Mouse (Mus musculus): ENCODE measurements around the gene Mical2. TPM values are rescaled to one million over a fixed set of nuclear protein-coding genes. Genes with fewer than 3 reads are reported as not detected.
A peak's percentile ranks its signal among the peaks of the same experiment; 100 is the strongest.

The Mical2 gene
- 10 to 100 TPM in 1 of 2 experiments, 1 to 10 TPM in 1; 9.1 to 17.9 TPM for total RNA-seq (2021)
- long read RNA-seq, experiment 1, full-length matches to known transcripts, result 2 of 9 reads
- long read RNA-seq, experiment 1, partial matches to known transcripts, result 2 of 9 reads
- long read RNA-seq, experiment 1, other reads (novel, unspliced or antisense), result 5 of 9 reads
- long read RNA-seq, experiment 2, partial matches to known transcripts, result 0 of 3 reads
- long read RNA-seq, experiment 2, other reads (novel, unspliced or antisense), result 3 of 3 reads

DNA sequence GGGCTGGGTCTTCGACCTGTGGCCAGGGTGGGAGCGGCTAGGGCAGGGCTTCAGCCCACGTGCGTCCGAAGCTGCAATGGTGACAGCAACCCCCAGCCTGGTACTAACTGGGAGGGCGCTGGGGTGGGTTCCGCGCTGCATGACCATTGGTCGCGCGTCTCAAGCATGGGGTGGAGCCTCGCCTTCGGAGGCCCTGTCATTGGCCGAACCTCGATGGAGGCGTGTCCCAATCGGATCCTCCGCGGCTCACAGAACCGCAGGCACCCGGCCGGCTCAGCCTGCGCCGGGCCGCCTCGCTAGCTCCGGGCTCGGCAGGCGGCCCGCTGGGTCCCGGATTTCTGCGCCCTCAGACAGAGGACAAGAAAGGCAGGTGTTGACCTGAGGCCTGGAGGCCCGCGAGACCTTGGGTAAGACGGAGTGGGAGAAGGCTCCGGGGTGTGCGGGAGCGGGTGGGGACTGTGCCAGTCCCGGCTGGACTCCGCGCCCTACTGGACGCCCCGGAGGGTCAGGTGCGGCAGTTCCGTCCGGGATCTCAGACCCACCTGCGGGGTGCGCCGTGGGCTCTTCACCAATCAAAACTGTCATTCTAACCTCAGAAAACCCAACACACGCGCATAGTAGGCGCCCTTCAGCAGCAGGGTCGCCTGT lies at the start of gene Mical2:
Mical2 (plus strand) TSS at position 242 of the 648 bp plus-strand sequence.
- DNase-seq (ENCODE audit: low spot score in 2 of 2), result peak; percentile 81

DNA sequence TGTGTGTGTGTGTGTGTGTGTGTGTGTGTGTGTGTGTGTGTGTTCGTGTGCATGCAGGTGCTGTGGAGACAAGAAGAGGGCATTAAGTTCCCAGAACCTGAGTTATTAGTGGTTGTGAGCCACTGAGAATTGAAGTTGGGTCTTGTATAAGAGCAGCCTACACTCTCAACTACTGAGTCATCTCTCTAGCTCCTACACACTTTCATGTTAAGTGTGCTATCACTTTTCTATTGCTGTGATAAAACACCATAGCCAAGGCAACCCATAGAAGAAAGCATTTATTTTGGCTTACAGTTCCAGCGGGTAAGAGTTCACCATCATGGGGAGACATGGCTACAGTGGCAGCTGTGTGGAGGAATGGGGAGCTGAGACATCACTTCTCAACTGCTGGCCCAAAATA lies 49.0 kb upstream of the Mical2 start:
- DNase-seq (ENCODE audit: low spot score in 2 of 2), result no peak

DNA sequence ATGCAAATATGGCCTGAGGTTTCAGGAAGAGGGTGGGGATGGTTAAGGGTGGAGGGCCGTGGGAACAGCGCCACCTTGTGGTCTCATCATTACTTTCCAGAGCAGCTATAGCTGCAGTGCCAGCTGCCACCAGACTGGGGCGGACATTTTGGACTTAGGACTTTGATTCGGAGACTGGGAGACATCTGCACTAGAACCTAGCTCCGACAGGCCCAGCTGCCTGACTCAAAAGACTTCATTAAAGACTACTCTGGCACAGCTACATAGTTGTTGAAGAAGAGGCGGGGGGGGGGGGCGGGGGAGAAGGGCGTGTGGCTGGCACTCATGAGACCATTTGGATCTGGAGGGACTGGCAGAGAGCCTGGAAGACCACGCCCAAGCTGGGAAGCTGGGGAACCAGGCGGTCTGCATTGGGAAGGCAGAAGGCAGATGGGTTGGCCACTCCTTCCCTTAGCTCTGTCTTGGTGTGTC lies 45.4 kb upstream of the Mical2 start:
- DNase-seq (ENCODE audit: low spot score in 2 of 2), result peak; percentile 79 to 82

DNA sequence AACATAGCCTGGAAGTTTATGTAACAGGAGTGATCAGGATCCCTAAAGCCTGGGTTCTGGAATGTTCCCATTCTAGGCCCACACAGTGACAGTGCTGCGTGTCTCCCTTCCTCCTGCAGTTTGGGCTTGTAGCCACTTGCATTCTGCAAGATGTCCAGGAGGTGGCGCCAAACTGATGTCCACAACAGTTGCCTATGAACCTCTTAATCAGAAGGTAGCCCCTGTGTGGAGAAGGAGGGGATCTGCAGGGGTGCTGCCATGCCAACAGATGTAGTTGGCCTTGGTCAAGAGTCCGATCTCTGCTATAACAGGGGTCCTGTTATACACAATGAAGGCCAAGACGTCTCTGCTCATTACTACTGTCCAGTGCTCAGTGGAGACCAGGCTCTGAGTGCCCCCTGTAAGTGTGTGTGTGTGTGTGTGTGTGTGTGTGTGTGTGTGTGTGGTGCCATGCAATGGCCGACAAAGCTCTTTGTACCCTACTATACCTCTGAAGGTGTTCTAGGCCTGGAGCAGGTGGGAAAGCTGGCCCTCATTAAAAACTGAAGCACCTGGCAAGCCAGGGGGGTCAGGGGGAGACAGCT lies 42.3 kb upstream of the Mical2 start:
- DNase-seq (ENCODE audit: low spot score in 2 of 2), result peak; percentile 90

DNA sequence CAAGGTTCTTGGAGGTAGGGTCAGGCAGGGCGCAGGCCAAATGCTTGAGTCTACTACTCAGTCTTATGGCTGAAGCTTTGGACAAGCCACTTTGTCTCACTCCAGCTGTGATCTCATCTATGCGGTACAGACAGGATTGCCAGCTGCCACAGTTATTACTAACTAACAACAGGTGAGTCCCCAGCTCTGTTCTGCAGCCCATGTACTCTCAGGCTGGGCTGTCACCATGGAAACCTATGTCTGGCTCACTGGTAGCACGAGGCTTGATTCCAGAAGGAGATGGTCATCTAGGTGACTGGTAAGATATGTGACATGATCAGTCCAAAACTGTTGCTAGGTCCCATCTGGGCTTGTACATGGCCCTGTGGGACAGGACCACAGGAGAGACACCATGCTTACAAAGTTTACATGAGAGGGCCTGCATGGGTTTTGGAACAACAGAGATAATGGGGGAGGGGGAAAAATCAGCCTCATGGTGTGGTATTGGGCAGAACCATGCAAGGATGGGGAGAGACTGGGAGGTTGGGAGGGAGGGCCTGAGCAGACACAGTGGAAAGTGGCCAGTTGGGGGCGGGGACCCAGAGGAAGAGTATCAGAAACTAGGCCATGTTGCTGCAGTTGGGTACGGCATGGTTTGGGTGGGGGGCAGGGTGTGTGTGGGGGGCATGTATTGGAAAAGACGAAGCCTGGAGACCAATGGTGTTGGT lies 41.0 kb upstream of the Mical2 start:
- DNase-seq (ENCODE audit: low spot score in 2 of 2), result no peak

DNA sequence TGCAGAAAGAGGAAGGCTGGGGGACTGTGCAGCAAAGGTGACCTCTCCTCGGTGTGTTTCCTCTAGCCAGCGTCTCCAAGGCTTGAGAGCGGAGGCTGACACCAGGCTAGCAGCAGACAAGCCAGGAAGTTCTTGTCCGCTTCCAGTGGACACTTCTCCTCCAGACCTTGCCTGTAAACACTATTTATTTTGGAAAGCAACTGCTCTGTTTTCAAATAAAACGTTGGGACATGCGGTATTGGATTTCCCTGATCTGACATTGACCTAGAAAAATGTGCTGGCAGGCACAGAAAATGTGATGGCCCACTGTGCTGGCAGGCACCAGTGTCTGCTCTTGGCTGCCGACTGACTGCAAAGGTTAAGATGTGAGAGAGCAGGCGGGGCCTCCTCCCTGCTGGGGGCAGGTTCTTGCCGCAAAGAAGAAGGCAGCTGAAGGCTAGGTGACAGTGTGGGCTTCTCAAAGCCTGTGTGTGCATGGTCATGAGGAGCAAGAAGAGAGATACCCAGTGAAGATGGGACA lies 40.4 kb upstream of the Mical2 start:
- DNase-seq (ENCODE audit: low spot score in 2 of 2), result no peak

DNA sequence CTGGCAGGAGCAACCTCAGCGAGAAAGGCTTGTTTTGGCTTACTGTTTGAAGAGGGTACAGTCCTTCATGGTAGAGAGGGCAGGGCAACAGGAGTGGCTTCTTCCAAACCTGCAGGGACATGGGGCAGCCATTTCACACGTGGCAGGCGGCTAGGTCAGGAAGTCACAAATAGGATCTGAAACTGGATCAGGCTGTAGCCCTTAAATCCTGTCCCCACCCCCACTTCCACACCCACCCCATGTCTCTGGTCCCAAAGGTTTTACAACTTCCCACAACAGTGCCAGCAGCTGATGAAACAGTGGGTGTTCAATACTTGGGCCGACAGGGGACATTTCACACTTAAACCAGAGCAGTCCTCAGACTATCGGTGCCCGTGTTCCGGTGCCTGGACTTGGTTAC lies 38.8 kb upstream of the Mical2 start:
- no peak for DNase-seq (ENCODE audit: low spot score in 2 of 2)

DNA sequence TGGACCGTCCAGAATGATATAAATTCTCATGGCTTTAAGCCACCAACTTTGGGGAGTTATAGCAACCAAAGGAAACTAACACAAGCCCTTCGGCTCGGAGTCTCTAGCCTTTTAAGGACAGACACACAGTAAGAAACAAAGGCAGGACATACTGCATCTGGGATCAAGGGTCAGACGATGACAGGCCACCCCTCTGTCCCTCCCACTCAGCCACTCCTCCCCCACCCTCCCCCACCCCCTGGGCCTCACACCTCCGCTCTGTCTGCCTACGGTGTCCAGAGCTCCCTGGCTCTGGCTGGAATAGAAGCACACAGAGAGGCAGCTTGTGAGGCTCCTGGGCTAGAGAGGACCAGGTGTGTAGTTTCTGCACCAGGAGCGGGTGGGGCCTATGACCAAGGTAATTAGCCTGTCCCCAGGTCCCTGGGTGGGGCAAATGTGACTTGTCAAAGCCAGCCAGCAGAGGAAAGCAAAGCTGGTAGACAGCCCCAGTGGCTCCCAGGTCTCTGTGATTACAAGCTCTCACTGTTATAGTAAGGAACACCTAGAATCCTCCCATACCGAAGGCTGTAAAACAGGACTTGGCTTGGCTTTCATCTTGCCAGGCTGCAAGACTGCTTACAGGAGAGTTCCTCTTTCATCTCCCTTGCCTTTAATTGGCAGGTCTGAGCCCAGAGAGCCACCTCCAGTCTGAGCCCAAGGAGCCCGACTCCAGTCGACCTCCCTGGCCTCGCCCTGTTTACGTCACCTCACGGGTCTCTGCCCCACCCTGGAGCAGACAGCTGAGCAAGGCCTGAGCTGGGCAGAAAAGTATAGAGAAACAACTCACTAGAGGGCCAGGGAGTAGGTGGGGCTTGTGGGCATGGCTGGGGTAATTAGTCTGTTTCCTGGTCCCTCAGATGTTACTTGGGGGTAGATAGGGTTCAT lies 37.9 kb upstream of the Mical2 start:
- DNase-seq (ENCODE audit: low spot score in 2 of 2), result no peak

DNA sequence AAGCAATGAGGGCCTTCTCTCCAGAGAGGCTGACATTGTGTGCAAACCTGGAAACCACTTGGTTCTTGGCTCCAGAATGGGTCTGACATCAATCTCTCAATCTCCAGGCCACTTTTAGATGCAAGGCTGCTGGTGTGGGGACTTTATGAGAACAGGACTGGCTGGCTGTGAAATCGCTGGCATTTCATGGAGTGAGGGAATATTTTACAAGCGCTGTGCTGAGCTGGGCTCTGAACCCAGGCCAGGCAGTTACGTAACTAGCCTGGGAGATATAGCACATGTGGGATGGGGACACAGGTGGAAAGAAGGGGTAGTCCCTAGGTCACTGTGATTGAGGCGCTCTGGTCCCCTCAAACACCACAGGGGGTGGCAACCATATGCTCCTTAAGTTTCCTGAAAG lies 33.4 kb upstream of the Mical2 start:
- no peak for DNase-seq (ENCODE audit: low spot score in 2 of 2)

DNA sequence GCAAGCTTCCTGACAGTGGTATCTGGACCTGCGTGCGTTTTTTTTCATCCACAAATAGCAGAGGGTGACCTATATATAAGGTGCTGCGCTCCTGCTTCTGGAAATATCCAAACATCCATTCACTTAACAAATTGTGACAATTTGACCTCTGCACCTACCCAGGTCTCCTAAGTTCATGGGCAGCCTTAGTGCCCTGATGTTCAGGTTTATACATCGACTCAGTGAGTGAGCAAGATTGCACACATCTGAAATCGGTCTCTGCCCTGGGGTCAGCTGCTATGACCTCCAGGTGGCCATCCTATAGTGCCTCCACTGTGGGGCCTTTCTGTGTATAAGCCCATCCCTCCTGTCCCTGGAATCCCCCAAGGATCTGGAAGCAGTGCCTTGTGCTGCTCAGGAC lies 32.9 kb upstream of the Mical2 start:
- no peak for DNase-seq (ENCODE audit: low spot score in 2 of 2)

DNA sequence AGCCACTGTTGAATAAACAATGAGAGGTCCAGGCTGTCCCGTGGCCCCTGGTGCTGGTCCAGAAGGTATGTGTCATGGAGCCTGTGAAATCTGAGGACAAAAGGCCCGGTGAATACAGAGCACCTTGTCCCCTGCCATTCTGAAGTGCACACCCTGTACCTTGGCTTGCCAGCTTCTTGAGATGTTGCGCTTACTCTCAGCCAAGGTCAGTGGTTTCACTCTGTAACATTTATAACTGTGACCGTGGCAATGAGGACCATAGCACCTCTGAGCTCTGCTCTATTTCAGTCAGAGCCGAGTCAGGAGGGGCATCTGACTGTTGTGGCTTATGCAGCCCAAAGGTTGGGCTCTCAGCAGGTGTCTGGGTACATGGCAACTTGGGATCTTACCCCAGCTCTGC lies 31.4 kb upstream of the Mical2 start:
- DNase-seq (ENCODE audit: low spot score in 2 of 2), result no peak

DNA sequence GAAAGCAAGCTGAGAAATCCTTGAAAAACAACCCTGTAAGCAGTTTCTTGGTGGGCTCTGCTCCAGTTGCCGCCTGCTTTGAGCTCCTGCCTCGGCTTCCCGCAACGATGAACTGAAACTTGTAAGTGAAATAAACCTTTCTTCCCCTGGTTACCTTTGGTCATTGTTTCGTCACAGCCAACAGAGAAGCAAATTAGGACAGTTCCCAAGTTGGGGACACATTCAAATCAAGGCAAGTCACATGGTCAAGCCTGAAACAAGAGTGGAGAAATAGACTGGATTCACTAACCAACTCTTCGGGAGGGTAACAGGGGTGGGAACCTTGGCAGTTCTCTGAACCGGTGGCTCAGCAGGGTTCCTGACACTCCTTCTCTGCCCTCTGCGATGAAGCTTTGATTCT lies 28.2 kb upstream of the Mical2 start:
- DNase-seq (ENCODE audit: low spot score in 2 of 2), result no peak

DNA sequence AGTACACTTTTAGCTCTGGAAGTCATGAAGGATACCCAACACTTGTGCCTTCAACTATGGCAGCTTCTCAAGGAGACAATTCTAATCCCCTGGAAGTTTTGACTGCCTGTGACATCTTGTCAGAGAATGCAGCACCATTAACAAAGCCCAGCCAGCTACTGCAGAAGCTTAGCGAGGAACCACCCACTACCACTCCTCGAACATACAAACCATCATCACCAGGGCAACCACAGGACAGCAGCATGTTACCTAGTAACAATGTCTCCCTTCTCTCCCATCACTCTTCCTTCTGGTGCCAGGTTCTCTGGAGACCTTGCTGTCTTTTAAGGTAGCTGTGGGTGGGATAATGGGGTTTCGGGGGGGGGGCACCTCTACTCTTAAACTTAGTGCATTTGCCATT lies 26.3 kb upstream of the Mical2 start:
- no peak for DNase-seq (ENCODE audit: low spot score in 2 of 2)

DNA sequence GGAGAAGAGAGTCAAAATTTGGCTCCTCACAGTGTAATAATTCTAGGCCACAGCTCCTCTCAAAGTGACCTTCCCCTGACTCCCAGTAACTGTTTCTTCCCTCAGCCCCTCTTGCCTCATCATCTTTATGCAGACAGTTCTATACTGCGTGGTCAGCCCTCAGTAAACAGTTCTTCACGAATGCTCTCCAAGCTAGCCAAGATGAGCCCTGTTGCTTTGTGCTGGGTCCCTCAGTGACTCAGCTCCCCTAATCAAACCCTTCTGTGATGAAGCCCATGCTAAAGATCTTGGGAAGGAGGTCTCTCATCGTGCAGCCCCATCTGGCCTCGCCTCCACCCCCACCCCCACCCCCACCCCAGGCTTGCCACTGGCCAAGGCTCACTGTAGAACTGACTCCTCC lies 24.9 kb upstream of the Mical2 start:
- DNase-seq (ENCODE audit: low spot score in 2 of 2), result no peak

DNA sequence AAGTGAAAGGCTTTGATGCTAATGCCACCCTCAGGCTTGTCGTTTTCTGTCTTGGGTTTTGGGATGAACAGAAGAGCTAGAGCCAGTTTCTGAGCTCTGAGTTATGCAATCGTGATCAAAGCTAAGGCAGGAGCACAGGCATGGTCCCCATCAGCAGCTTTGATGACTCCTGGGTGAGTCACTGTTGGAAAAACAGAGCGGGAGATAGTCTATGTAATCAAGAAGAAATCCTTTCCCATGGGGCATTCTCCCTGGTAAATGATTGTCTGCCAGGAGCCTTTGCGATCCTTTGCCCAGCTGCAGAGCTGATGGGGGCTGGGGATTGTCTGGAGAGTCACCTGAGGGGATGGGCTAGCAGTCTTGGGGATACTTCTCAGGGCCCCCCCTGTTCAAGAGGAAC lies 23.5 kb upstream of the Mical2 start:
- no peak for DNase-seq (ENCODE audit: low spot score in 2 of 2)

DNA sequence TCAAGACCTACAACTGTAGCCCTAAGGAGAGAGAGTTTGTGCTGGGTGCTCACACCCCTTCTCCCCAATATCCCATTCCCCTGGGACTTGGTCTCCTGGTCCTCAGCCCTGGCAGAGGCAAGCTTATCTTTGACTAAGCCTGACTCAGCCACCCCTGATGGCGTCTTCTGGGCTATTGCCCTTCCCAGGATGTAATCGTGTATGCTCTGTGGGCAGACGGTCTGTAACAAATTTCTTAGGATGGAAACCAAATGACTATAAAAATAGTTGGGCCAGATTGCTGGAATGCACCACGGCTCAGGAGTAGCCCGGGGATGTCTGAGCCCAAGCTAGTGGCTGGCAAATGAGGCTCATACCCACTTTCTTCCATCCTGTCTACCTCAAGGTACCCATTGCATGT lies 22.8 kb upstream of the Mical2 start:
- DNase-seq (ENCODE audit: low spot score in 2 of 2), result no peak

DNA sequence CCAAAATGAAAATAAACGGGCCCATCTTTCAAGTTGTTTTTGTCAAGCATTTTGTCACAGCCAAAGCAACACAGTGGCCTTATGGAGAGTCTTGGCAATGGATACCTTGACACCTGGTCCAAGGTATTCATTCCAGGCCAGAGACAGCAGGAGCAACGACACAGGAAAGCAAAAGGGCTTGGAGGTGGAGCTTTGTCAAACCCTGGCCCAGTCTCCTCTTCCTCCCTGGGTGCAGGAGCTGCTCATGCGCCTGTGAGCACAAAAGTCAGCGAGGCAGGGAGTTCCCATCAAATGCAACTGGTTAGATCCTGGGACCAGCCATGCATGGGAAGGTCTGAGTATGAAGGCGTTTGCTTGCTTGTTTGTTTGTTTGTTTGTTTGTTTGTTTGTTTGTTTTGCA lies 21.7 kb upstream of the Mical2 start:
- no peak for DNase-seq (ENCODE audit: low spot score in 2 of 2)

DNA sequence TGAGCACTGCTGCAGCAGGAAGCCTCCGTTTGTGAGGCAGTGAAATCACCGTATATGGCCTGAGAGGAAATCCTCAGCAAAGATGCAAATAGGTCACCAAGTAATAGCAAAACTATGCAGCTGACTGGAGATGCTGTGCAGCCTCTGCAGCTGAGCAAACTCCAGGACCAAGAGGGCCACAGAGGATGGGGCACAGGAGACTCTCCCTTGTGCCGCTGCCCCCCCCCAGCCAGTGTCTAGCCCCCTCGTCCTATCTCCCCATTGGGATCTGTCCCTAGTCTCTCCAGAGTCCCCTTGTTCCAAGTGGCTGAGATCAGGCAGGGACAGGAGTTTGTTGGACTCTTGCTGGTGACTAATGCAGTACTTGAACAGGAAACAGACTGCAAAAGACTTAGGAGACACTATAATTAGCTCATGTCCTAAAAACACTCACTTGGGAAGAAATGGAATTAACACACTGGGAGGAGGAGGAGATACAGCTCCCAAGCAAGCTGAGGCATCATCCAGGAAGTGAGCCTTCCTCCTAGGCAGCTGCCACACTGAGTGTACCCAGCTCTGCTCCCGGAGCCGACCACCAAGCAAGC lies 21.2 kb upstream of the Mical2 start:
- DNase-seq (ENCODE audit: low spot score in 2 of 2), result no peak

DNA sequence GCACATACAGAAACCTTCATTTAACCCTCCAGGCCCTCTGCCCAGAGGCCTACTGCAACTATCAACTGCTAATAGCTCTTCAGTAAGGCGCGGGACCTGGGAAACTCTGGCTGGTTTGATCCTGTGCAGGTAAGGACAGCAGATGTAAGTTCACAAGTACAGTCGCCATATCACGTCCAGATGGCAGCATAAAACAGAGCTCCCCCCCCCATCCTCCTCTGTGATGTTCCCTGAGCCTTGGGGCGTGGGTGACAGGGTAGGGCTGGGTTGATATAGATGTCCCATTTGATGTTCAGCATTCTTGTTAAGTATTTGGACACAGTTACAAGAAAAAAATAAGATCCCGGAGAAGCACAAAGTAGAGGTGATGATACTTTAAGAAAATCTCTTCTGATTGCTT lies 20.1 kb upstream of the Mical2 start:
- DNase-seq (ENCODE audit: low spot score in 2 of 2), result no peak

DNA sequence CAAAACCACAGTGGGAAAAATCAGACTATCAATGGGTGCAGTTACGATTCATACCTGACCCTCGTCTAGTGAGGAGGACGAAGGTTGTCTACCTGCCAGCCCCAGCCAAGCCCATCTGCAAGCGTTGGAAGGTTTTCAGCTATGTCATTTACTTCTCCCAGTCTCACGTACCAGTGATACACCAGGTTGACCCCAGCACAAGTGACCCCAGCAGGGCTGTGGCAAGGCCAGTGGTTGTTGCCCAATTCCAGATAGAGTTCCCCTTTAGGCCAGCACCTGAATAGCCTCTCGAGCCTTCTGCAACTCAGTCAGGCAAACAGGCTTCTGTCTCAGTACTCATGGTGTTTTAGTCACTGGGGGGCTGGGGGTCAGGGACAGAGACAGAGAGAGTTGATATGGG lies 17.9 kb upstream of the Mical2 start:
- no peak for DNase-seq (ENCODE audit: low spot score in 2 of 2)

Measured in adrenal gland, adult 18-20 months (tissue).